Comparison of ENCODE assay signal across 30 mouse cellular contexts in genomic region chr19:59516957-59517356, GRCm38 (mm10). TPM values are rescaled to one million over a fixed set of nuclear protein-coding genes. Genes with fewer than 3 reads are reported as not detected.
"Had no signal": no experiment of that assay in that cellular context is flagged by ENCODE, and none has a peak within 500 bp of the region (broad histone marks: within the 10 kb centered on the region; RNA-seq: fewer than 3 reads in every experiment).

No protein-coding gene starts in this region.

- H3K9me3 ChIP-seq: heart, embryonic 10.5 days; heart, embryonic 12.5 days; hindbrain, embryonic 10.5 days; hindbrain, embryonic 12.5 days; hindbrain, embryonic 15.5 days; intestine, embryonic 15.5 days; limb, embryonic 10.5 days; limb, embryonic 12.5 days had no signal

- H3K36me3 ChIP-seq: heart, embryonic 10.5 days; heart, embryonic 12.5 days; hindbrain, embryonic 10.5 days; hindbrain, embryonic 12.5 days; hindbrain, embryonic 15.5 days; intestine, embryonic 15.5 days; limb, embryonic 10.5 days; limb, embryonic 12.5 days had no signal

- H3K4me1 ChIP-seq: heart, embryonic 10.5 days; heart, embryonic 12.5 days; hindbrain, embryonic 10.5 days; hindbrain, embryonic 12.5 days; hindbrain, embryonic 15.5 days; intestine, embryonic 15.5 days; limb, embryonic 12.5 days had no signal

- H3K27ac ChIP-seq: gastrocnemius, adult 2 months; heart, embryonic 10.5 days; hindbrain, embryonic 10.5 days; hindbrain, embryonic 12.5 days; hindbrain, embryonic 15.5 days; intestine, embryonic 15.5 days; layer of hippocampus, adult 2 months; left cerebral cortex, adult 2 months; limb, embryonic 10.5 days; limb, embryonic 12.5 days had no signal

- H3K4me2 ChIP-seq: heart, embryonic 12.5 days; hindbrain, embryonic 12.5 days; hindbrain, embryonic 15.5 days; intestine, embryonic 15.5 days; limb, embryonic 12.5 days; liver, embryonic 11.5 days had no signal

- H3K27me3 ChIP-seq: hindbrain, embryonic 12.5 days; hindbrain, embryonic 15.5 days; intestine, embryonic 15.5 days had no signal

- H3K9ac ChIP-seq: heart, embryonic 12.5 days; hindbrain, embryonic 12.5 days; hindbrain, embryonic 15.5 days; intestine, embryonic 15.5 days; limb, embryonic 12.5 days had no signal

- DNase-seq: gastrocnemius, adult 2 months; gastrocnemius, postnatal 10 days; gastrocnemius, postnatal 25 days; heart, adult 18-20 months; heart, postnatal 10 days; heart, postnatal 4 days; kidney, adult 18-20 months; kidney, adult 8-10 months; kidney, postnatal 10 days; kidney, postnatal 25 days; kidney, postnatal 4 days; liver had no signal

- H3K4me3 ChIP-seq: gastrocnemius, adult 2 months; heart, embryonic 10.5 days; heart, embryonic 12.5 days; hindbrain, embryonic 10.5 days; hindbrain, embryonic 12.5 days; hindbrain, embryonic 15.5 days; intestine, embryonic 15.5 days; layer of hippocampus, adult 2 months; left cerebral cortex, adult 2 months; limb, embryonic 10.5 days; limb, embryonic 12.5 days had no signal

- ATAC-seq: inflammation-experienced regulatory T-cells, adult 6 months; intestine, embryonic 15.5 days; intestine, postnatal 0 days had no signal

RNA-seq across cellular contexts. Expression of gene Emx2, which starts 58.8 kb away (rescaled TPM):
- total RNA-seq: granulocyte monocyte progenitor cell, adult 5-6 weeks; heart, adult 8-10 months; heart, postnatal 10 days; heart, postnatal 25 days; heart, postnatal 4 days had no signal
- polyA plus RNA-seq: heart, embryonic 12.5 days; heart, embryonic 14.5 days; heart, embryonic 16.5 days; inflammation-experienced regulatory T-cells, adult 6 months; intestine, postnatal 0 days had no signal
